Mouse (Mus musculus) embryonic fibroblast, embryonic 13.5 days (primary cell): ENCODE data around the gene Jpt2. TPM values are rescaled to one million over a fixed set of nuclear protein-coding genes. Genes with fewer than 3 reads are reported as not detected.

Source experiments
- H3K27ac ChIP-seq: 2 replicates; pipeline ENCODE4 v1.5.1; 2012; ENCODE audit warnings: low read length, control low read depth, inconsistent platforms; ENCODE audit not compliant: insufficient read depth
- H3K4me1 ChIP-seq: 2 replicates; pipeline ENCODE4 v1.6.1; 2011; ENCODE audit warnings: low read length; ENCODE audit not compliant: control insufficient read depth, insufficient read depth
- H3K4me3 ChIP-seq: 2 replicates; pipeline ENCODE4 v1.5.1; 2011; ENCODE audit warnings: mild to moderate bottlenecking, control low read depth, low read length; ENCODE audit not compliant: insufficient read depth
- CTCF ChIP-seq: IDR thresholded peaks from 2 replicates; pipeline ENCODE4 v1.5.1; 2011; ENCODE audit warnings: mild to moderate bottlenecking, control low read depth, low read length, moderate library complexity, borderline replicate concordance; ENCODE audit not compliant: insufficient read depth
- POLR2A ChIP-seq: IDR thresholded peaks from 2 replicates; pipeline ENCODE4 v1.6.1; 2011; ENCODE audit warnings: low read depth, mild to moderate bottlenecking, control low read depth, low read length, moderate library complexity
- polyA plus RNA-seq: library from polyadenylated mRNA; stranded (reverse); fragments of >200 nt; gene quantifications from 2 replicates; pipeline ENCODE4 v1.2.4, GENCODE M21; 2011; ENCODE audit warnings: low read depth; ENCODE audit not compliant: missing spikeins, insufficient read length

The Jpt2 gene
- polyA plus RNA-seq, 1 experiment, result 109 TPM

DNA sequence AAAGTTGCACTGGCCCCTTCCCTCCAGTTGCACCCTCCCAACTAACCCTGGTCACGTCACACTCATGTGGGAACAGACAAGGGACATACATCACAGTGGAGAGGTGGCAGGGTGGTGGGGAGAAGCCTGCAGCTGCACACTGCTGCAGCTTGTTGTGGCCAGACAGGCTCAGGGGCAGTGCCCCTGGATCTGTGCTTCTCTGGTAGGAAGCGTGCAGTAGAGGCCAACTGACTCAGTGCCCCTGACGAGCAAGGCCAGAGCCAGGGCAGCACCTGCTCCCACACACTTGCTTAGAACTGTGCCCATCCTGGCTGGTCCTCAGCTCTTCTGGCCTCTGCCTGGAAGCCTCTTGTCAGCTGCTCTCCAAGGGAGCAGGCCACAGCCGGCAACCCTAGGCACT is 62.9 kb downstream of the Jpt2 start:
- peaks cover 5% of the 10 kb centered on the region for H3K4me1 ChIP-seq
- TF ChIP-seq POLR2A (no peak), CTCF (no peak)
- no peak overlapping the region for H3K27ac ChIP-seq
- H3K4me3 ChIP-seq, result no peak overlapping the region

DNA sequence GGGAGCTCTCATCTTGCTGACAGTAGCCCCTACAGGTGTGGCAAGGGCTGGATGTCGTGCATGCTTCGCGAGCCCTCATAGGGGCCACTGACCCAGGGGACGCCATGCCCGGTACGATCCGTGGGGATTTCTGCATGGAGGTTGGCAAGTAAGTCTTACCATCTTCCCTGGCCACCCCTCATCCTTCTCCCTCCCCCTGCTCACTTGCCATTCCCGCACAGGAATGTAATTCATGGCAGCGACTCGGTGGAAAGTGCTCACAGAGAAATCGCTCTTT is 63.6 kb downstream of the Jpt2 start:
- Histone ChIP-seq H3K4me1 (peaks cover 5% of the 10 kb centered on the region), H3K27ac (no peak overlapping the region), H3K4me3 (peak overlapping the region; percentile 83)
- no peak for TF ChIP-seq CTCF
- TF ChIP-seq POLR2A, result no peak

DNA sequence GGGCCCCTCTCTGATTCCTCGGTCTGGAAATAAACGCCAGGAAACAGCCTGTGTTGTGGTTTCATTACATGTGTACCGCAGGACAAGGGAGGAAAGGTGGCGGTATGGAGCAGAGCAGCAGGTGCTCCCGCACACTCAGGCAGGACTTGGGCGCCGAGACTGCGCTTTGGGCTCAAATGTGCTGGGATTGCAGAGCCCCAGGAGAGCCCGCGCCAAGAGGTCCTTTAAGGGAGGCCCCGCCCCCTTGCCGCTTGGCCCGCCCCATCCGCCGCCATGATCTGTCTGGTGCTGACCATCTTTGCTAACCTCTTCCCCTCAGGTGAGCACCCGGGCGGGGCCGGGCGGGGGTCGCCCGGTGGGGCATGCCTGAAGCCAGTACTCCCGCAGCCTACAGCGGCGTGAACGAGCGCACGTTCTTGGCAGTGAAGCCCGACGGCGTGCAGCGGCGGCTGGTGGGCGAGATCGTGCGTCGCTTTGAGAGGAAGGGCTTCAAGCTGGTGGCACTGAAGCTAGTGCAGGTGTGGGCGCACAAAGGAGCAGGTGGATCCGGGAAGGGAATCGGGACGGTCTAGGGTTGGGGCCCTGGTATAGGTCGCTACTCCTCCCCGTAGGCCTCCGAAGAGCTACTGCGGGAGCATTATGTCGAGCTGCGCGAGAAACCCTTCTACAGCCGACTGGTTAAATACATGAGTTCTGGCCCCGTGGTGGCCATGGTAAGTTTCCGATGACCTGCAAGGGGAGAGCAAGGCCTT is 64.1 kb downstream of the Jpt2 start, which contains the start of gene Nme3:
TSS of gene Nme3 (plus strand) at position 260 of the 752 bp plus-strand sequence.
- peak within 1 kb of the TSS; percentile 83 for H3K4me3 ChIP-seq
- TF ChIP-seq CTCF (peak; percentile 34; the same call in 1 of the 2 replicates), POLR2A (no peak)
- H3K27ac ChIP-seq, result peak within 1 kb of the TSS; percentile 51
- peaks cover 5% of the 10 kb centered on the region for H3K4me1 ChIP-seq

DNA sequence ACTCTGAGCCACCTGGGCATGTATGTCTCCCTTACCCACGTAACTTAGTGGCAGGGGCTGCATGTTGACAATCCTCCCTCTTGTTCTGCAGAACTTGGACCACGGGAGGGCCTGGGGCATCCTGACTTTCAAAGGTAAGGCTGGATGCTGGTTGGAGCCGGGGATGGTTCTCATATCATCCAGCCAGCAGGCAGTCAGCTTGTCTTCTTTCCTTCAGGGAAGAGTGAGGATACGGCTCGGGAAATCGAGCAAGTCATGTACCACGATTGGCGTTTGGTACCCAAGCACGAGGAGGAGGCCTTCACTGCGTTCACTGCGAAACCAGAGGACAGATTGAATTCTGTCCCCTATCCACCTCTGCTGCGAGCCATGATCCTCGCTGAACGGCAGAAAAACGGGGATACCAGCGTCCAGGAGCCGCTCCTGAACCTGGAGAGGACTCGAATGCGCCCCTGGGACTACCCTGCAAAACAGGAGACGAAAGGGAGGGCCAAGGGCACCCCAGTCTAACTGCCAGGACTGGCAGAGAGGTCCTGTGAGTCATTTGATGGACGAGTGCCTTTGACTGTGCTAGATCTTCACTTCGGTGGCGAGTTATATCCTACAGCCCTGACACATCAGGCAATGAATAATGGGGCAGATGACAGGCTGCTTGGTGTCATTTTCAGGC is 64.8 kb downstream of the Jpt2 start:
- TF ChIP-seq POLR2A (no peak), CTCF (no peak)
- Histone ChIP-seq H3K27ac (peak overlapping the region; percentile 51), H3K4me1 (peaks cover 5% of the 10 kb centered on the region), H3K4me3 (peak overlapping the region; percentile 83)

DNA sequence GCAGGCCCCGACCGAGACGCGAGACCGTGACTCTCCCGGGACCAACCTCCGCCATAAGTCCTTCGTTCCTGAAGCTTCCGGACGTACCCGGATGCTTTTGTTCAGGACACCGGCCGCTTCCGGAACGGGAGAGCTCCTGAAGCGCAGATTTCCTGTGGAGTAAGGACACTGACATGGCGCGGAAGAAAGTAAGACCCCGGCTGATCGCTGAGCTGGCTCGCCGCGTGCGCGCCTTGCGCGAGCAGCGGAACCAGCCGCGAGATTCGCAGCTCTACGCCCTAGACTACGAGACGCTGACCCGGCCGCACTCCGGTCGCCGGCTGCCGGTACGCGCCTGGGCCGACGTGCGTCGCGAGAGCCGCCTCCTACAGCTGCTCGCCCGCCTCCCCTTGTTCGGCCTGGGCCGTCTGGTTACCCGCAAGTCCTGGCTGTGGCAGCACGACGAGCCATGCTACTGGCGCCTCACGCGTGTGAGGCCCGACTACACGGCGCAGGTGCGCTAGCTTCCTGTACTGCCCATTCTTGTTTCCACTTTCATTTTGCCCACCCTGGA is 65.4 kb downstream of the Jpt2 start, which contains the start of the genes Eme2 and Mrps34:
TSS of gene Eme2 (minus strand) at position 93 of the 553 bp plus-strand sequence.
TSS of gene Mrps34 (plus strand) at position 122 of the 553 bp plus-strand sequence.
- TF ChIP-seq CTCF (no peak), POLR2A (peak; percentile 82)

DNA sequence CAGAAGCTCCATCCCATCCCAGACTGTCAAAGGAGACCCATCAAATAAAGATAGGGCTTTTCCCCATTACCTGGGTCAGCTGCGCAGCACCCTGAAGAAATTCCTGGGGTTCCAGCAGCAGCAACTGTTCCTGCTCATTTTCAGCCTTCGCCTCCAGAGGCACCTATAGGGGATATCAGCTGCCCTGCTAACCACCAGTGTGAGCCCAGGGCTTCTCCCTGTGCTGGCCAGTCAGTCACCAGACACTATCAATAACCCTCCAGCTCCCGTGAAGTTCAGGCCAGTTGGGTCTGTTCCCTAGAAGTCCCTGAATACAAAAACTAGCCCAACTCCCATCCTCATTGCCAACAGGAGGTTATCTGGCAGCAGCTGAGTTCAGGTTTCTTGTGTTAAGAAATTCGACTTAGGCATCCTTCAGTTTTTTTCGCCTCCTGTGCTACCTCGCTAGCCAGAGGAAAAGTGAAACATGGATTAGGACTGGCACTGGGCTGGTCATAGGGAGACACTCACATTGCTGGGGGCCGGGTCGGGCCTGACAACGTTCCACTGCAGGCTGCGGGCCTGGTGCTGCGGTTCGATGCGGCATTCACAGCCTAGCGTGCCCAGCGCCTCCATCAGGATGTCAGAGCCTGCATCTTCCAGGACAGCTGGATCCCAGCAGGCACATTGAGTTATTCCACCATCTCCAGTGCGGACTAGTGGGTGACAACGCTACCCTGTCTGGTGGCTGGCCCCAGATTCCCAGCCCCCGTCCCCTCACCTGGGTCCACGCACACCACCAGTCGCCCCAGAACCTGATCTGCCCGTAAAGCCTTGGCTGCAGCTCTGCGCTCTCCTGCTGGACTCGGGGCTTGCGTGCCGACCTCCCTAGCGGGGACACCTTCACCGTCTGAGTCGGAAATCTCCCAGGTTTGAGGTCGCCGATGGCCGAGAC is 66.2 kb downstream of the Jpt2 start:
- peak overlapping the region; percentile 83 for H3K4me3 ChIP-seq
- no peak for TF ChIP-seq POLR2A
- TF ChIP-seq CTCF, result no peak
- H3K27ac ChIP-seq, result peak overlapping the region; percentile 11; the same call in 1 of the 2 replicates
- peaks cover 5% of the 10 kb centered on the region for H3K4me1 ChIP-seq

More for the DNA sequence above, 65.4 kb downstream of the Jpt2 start, which contains the start of the genes Eme2 and Mrps34:
- Histone ChIP-seq H3K4me1 (peaks cover 5% of the 10 kb centered on the region), H3K27ac (peak within 1 kb of the TSS; percentile 51), H3K4me3 (peak within 1 kb of the TSS; percentile 83)

DNA sequence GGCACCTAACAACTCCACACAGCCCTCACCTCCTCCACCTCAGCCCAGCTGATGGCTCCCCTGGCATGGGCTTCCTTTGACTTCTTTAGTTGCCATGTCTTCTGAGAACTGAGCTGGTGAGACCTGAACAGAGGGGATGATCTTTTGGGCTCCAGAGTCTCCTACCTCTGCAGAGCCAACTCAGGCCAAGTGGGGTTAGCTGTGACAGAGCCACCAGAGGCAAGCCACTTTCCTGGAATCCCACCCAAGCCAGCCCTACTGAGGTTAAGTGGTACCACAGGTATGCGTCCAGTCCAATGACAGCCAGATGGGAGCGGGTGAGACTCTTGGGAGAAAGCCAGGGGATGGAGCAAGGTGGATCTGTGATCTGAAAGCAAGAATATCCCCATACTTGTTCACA is 67.2 kb downstream of the Jpt2 start:
- Histone ChIP-seq H3K4me1 (peaks cover 5% of the 10 kb centered on the region), H3K27ac (no peak overlapping the region), H3K4me3 (no peak overlapping the region)
- TF ChIP-seq POLR2A (no peak), CTCF (no peak)

DNA sequence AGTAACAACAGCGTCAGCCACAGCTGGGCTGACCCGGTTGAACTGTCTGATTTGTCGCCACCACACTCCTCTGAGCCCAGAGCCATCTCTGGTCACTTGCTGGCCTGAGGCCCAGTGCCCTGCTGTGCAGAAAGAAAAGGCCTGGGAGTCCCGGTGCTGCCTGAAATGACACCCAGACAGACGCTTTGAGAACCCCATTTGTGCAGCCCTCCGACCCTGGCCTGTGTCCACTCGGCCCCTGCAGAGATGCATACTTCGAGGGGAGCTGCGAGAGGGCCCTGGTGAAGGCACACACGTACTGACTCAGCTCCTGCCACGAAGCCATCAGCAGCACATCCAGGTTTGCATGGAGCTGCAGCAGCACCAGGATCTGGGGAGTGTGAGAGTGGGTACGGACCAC is 67.7 kb downstream of the Jpt2 start:
- H3K27ac ChIP-seq, result no peak overlapping the region
- no peak for TF ChIP-seq CTCF
- TF ChIP-seq POLR2A, result no peak
- peaks cover 6% of the 10 kb centered on the region for H3K4me1 ChIP-seq
- H3K4me3 ChIP-seq, result no peak overlapping the region

DNA sequence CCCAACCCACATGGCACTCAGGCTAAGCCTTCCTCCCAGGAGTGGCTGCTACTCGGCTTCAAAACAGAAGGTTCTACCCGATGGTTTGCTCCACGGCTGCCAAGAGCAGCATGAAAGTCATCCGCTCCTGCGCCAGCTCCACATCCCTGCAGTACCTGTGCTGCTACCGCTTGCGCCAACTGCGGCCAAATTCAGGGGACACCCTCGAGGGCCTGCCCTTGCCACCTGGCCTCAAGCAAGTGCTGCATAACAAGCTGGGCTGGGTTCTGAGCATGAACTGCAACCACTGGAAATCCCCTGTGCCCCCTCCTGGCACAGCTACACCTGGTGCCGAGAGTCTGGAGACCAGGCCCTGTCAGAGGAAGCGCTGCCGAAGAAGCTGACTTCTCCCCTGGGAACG is 69.2 kb downstream of the Jpt2 start:
- TF ChIP-seq CTCF (no peak), POLR2A (no peak)
- no peak overlapping the region for H3K27ac ChIP-seq
- no peak overlapping the region for H3K4me3 ChIP-seq
- H3K4me1 ChIP-seq, result peaks cover 2% of the 10 kb centered on the region
